ENCODE assay signal across 8 mouse cellular contexts in genomic region chr8:82689322-82689721, GRCm38 (mm10).
A peak's percentile ranks its signal among the peaks of the same experiment; 100 is the strongest.
DNase-seq lines count a peak whose midpoint lies in the region; ATAC-seq lines count a peak whose summit lies in the region.

No protein-coding gene starts in this region.

- H3K27ac ChIP-seq in forebrain, embryonic 11.5 days (ENCODE audit: low read depth, low read length), result no peak overlapping the region
- no peak overlapping the region for H3K27ac ChIP-seq in forebrain, embryonic 16.5 days (ENCODE audit: low read length)

- no peak for DNase-seq in forebrain, embryonic 11.5 days (ENCODE audit: low spot score)
- DNase-seq in NIH3T3 (ENCODE audit: low read depth), result peak; percentile 87
- peak; percentile 35 to 40 for DNase-seq in cerebellum, postnatal 36 days
- DNase-seq in heart, postnatal 14 days, result peak; percentile 40 to 67
- DNase-seq in layer of hippocampus, adult 18-20 months (ENCODE audit: low spot score in 2 of 2), result peak; percentile 6 to 38
- peak; percentile 57 for DNase-seq in testis, postnatal 10 days (ENCODE audit: low spot score)

- H3K4me1 ChIP-seq in forebrain, embryonic 11.5 days (replicated peaks; ENCODE audit: control insufficient read depth, insufficient read depth, low read length), result no peaks in the 10 kb centered on the region
- no peaks in the 10 kb centered on the region for H3K4me1 ChIP-seq in forebrain, embryonic 16.5 days (replicated peaks; ENCODE audit: control insufficient read depth, insufficient read depth, low read length)

- H3K27me3 ChIP-seq in forebrain, embryonic 11.5 days (ENCODE audit: control insufficient read depth, insufficient read depth, low read length), result no peaks in the 10 kb centered on the region
- H3K27me3 ChIP-seq in forebrain, embryonic 16.5 days (replicated peaks; ENCODE audit: control insufficient read depth, insufficient read depth, low read length), result no peaks in the 10 kb centered on the region

- WGBS in forebrain, embryonic 11.5 days, result 68% methylated on average over 3 of the region's 3 CpGs
- 64% methylated on average over 3 of the region's 3 CpGs for WGBS in forebrain, embryonic 16.5 days

- no peak overlapping the region for H3K4me2 ChIP-seq in forebrain, embryonic 11.5 days (ENCODE audit: low read depth, low read length, severe bottlenecking)
- H3K4me2 ChIP-seq in forebrain, embryonic 16.5 days (ENCODE audit: low read length), result no peak overlapping the region

- H3K36me3 ChIP-seq in forebrain, embryonic 11.5 days (ENCODE audit: control insufficient read depth, insufficient read depth, low read length), result no peaks in the 10 kb centered on the region
- no peaks in the 10 kb centered on the region for H3K36me3 ChIP-seq in forebrain, embryonic 16.5 days (ENCODE audit: control insufficient read depth, insufficient read depth)

- H3K4me3 ChIP-seq in forebrain, embryonic 11.5 days (ENCODE audit: low read depth, low read length), result no peak overlapping the region
- H3K4me3 ChIP-seq in forebrain, embryonic 16.5 days (replicated peaks; ENCODE audit: low read length), result no peak overlapping the region

- no peaks in the 10 kb centered on the region for H3K9me3 ChIP-seq in forebrain, embryonic 11.5 days (ENCODE audit: control insufficient read depth, low read length)
- no peaks in the 10 kb centered on the region for H3K9me3 ChIP-seq in forebrain, embryonic 16.5 days (ENCODE audit: control insufficient read depth, low read length)

- no peak overlapping the region for H3K9ac ChIP-seq in forebrain, embryonic 11.5 days (ENCODE audit: low read length)
- no peak overlapping the region for H3K9ac ChIP-seq in forebrain, embryonic 16.5 days (replicated peaks; ENCODE audit: low read depth, low read length)

- ATAC-seq in forebrain, embryonic 11.5 days (replicated peaks; ENCODE audit: low FRiP score), result peak; percentile 69
- no peak; the same call in 1 of the 2 replicates for ATAC-seq in forebrain, embryonic 16.5 days
- ATAC-seq in megakaryocyte-erythroid progenitor cell, adult 5-6 weeks (replicated peaks; ENCODE audit: low FRiP score, low TSS enrichment, poor library complexity, severe bottlenecking), result peak; percentile 71

- intact Hi-C loops in heart, postnatal 14 days (cut with DNase I), result loop anchor here (5.0 kb wide), 2 partner anchors 337 to 1212 kb away; no protein-coding TSS in a partner anchor
